Mouse (Mus musculus) stomach, embryonic 16.5 days (tissue): ENCODE measurements around the gene Bcap31. TPM values are rescaled to one million over a fixed set of nuclear protein-coding genes. Genes with fewer than 3 reads are reported as not detected.

ENCODE experiments used
- ATAC-seq: fragments of 200-750 bp; cut with Nextera tagmentation; 2 replicates; pipeline ENCODE4 v1.8.0; 2017; ENCODE audit warnings: moderate number of reproducible peaks, moderate TSS enrichment; ENCODE audit not compliant: insufficient read depth, low FRiP score
- H3K27ac ChIP-seq: fragments of 300-500 bp; sonication (generic); 2 replicates; pipeline ENCODE4 v1.5.1; 2014; ENCODE audit warnings: low read length
- H3K27me3 ChIP-seq: fragments of 300-500 bp; sonication (generic); 2 replicates; pipeline ENCODE4 v1.6.1; 2014; ENCODE audit warnings: low read length, control low read depth, mixed read lengths; ENCODE audit not compliant: control insufficient read depth, insufficient read depth
- H3K36me3 ChIP-seq: fragments of 300-500 bp; sonication (generic); 2 replicates; pipeline ENCODE4 v1.6.1; 2014; ENCODE audit warnings: low read length; ENCODE audit not compliant: control insufficient read depth, insufficient read depth
- H3K4me1 ChIP-seq: fragments of 300-500 bp; sonication (generic); 2 replicates; pipeline ENCODE4 v1.6.1; 2014; ENCODE audit warnings: low read length, control low read depth, mixed read lengths; ENCODE audit not compliant: control insufficient read depth, insufficient read depth
- H3K4me2 ChIP-seq: fragments of 300-500 bp; sonication (generic); 2 replicates; pipeline ENCODE4 v1.6.1; 2014; ENCODE audit warnings: low read depth, low read length, mixed read lengths
- H3K4me3 ChIP-seq: fragments of 300-500 bp; sonication (generic); replicated peaks from 2 replicates; pipeline ENCODE4 v1.5.1; 2014; ENCODE audit warnings: mild to moderate bottlenecking, low read length
- H3K9ac ChIP-seq: fragments of 300-500 bp; sonication (generic); 2 replicates; pipeline ENCODE4 v1.6.1; 2014; ENCODE audit warnings: low read length
- H3K9me3 ChIP-seq: fragments of 300-500 bp; sonication (generic); replicated peaks from 2 replicates; pipeline ENCODE4 v1.6.1; 2016; ENCODE audit warnings: low read length, control low read depth; ENCODE audit not compliant: control insufficient read depth
- WGBS: fragments of 180-500 bp; shearing (Covaris S2); extraction: QIAGEN DNeasy Blood & Tissue Kit; methylation state at CpG from one replicate; pipeline ENCODE4 v1.1.7; 2014; 5-methylcytosine and 5-hydroxymethylcytosine counted together
- polyA plus RNA-seq: library from polyadenylated mRNA; unstranded; fragments of >200 nt; fragmentation: Nextera tagmentation; extraction: Ambion mirVana; gene quantifications from 2 replicates; pipeline ENCODE4 v1.2.1, GENCODE M21; 2015

Bcap31 gene
- polyA plus RNA-seq, 1 experiment from 2014 or later: 290 TPM

DNA sequence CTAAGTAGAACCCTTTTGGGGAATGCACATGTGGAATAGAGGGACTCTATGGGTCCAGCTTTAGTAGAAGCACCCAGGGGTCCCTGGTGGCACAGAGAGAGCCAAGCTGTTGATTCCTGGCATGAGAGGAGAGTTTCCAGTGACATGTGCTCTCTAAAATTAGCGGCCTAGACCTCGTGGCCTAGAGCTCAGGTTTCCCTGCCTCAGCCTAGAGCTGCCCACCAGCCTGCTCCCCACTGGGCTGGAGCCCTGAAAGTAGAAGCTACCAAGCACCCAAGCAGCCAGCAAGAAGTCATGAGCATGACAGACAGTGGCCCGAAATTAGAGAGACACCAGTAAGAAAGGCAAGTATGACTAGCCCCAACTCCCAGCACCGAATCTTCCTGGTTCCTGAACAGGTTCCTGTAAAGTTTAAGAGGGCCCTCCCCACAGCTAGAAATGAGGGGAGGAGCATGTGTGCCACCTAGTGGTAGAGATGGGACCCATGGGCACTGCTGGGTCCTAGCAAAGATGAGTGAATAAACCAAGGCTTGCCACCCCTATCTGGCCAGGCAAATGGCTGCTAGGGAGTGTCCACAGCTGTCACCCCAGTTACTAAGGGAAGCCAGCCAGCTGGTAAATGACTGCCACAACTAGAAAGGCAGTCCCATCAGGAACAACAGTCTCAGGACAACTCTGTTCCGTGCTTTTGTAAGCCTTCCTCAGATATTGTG, 24.9 kb downstream of the Bcap31 start:
- H3K9ac ChIP-seq: no peak overlapping the region
- no peaks in the 10 kb centered on the region for H3K27me3 ChIP-seq
- WGBS: 64% methylated on average over 5 of the region's 5 CpGs
- no peak overlapping the region for H3K27ac ChIP-seq
- 0 out of 2 replicates have a peak, but pooled peaks cover 3% of the 10 kb centered on the region for H3K36me3 ChIP-seq
- H3K9me3 ChIP-seq: no peaks in the 10 kb centered on the region
- H3K4me2 ChIP-seq: no peak overlapping the region
- no peaks in the 10 kb centered on the region for H3K4me1 ChIP-seq
- H3K4me3 ChIP-seq: no peak overlapping the region
- peak; percentile 74; the same call in 1 of the 2 replicates for ATAC-seq

DNA sequence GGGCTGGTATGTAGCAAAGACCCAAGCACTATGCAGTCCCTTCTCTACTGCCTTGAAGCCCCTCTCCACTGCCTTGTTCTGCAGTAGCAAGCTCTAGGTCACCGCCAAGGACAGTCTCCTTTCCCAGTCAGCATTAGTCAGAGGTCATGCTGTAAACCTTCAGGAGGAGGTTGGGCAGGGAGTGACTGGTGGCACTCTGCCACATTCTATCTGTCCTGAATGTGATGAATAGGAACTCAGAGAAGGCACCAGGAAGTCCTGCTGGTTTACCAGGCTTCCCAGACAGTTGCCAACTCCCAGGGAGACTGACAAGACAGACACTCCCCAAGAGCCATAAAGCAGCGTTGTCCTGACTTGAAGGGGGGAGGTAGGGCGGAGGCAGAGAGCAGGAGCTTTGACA, 30.3 kb downstream of the Bcap31 start:
- WGBS: 60% methylated on average over 3 of the region's 3 CpGs
- Histone ChIP-seq H3K4me3 (no peak overlapping the region), H3K9ac (no peak overlapping the region), H3K4me2 (no peak overlapping the region), H3K4me1 (no peaks in the 10 kb centered on the region), H3K36me3 (0 out of 2 replicates have a peak, but pooled peaks cover 3% of the 10 kb centered on the region), H3K27me3 (no peaks in the 10 kb centered on the region), H3K9me3 (no peaks in the 10 kb centered on the region), H3K27ac (peak overlapping the region; percentile 66)
- peak; percentile 73; the same call in 1 of the 2 replicates for ATAC-seq

DNA sequence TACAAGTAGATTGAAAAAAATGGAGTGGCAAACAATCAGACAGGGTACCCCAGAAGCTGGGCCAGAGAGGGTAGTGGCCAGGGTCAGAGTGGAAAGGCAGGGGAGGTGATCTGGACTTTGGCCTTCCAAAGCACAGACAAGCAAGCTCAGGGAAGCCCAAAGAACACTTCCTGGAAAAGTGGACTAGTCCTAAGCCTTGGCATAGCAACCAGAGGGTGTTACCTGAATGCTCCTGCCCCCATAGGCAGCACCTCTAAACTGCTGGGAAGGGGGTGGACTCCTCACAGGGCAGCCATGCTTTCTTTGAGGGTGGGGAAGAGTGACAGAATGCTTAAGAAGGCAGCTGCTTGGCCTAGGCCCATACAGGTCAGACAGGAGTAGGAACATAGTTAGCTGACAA, 31.0 kb downstream of the Bcap31 start:
- ATAC-seq: no peak
- Histone ChIP-seq H3K4me3 (no peak overlapping the region), H3K36me3 (0 out of 2 replicates have a peak, but pooled peaks cover 3% of the 10 kb centered on the region), H3K4me1 (no peaks in the 10 kb centered on the region), H3K27ac (peak overlapping the region; percentile 66), H3K27me3 (no peaks in the 10 kb centered on the region), H3K9me3 (no peaks in the 10 kb centered on the region), H3K4me2 (no peak overlapping the region), H3K9ac (no peak overlapping the region)

DNA sequence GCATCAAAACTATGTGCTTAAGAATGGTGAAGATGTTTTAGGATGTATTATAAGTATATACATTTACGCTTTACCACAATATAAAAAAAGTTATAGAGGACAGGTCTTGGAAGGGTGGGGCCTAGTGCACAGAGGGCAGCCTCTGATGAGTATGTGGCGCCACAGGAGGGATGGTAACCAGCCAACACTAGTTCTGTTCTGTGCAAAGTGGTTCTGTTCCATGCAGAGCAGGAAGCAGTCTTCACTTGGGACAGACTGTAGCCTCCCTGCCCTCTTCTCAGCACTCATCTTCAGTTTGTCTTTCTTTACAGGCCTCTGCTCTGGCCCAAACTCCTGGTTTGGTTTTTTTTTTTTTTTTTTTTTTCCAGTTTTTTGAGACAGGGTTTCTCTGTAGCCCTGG, 31.8 kb downstream of the Bcap31 start:
- Histone ChIP-seq H3K27ac (no peak overlapping the region), H3K9ac (no peak overlapping the region), H3K4me2 (no peak overlapping the region), H3K9me3 (no peaks in the 10 kb centered on the region), H3K27me3 (no peaks in the 10 kb centered on the region), H3K4me3 (no peak overlapping the region), H3K36me3 (0 out of 2 replicates have a peak, but pooled peaks cover 3% of the 10 kb centered on the region), H3K4me1 (no peaks in the 10 kb centered on the region)
- ATAC-seq: no peak
- WGBS: 92% methylated on average over 2 of the region's 2 CpGs

DNA sequence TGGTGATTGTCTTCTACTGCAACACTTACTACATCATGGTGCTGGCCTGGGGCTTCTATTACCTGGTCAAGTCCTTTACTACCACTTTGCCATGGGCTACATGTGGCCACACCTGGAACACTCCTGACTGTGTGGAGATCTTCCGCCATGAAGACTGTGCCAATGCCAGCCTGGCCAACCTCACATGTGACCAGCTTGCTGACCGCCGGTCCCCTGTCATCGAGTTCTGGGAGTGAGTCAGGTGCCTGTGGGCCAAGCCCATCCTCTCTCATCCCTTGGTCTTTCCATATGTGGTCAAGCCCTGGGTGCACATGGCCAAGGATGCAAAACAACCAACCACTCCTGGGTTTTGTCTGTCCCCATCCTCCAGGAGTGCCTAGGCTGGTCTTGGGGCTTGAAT, 39.3 kb downstream of the Bcap31 start:
- no peaks in the 10 kb centered on the region for H3K36me3 ChIP-seq
- H3K4me1 ChIP-seq: peaks cover 9% of the 10 kb centered on the region
- H3K4me3 ChIP-seq: no peak overlapping the region
- H3K27me3 ChIP-seq: no peaks in the 10 kb centered on the region; the same call in 1 of the 2 replicates
- no peak overlapping the region for H3K9ac ChIP-seq
- no peak overlapping the region for H3K27ac ChIP-seq
- no peak for ATAC-seq
- 97% methylated on average over 4 of the region's 4 CpGs for WGBS
- no peak overlapping the region for H3K4me2 ChIP-seq
- no peaks in the 10 kb centered on the region for H3K9me3 ChIP-seq

DNA sequence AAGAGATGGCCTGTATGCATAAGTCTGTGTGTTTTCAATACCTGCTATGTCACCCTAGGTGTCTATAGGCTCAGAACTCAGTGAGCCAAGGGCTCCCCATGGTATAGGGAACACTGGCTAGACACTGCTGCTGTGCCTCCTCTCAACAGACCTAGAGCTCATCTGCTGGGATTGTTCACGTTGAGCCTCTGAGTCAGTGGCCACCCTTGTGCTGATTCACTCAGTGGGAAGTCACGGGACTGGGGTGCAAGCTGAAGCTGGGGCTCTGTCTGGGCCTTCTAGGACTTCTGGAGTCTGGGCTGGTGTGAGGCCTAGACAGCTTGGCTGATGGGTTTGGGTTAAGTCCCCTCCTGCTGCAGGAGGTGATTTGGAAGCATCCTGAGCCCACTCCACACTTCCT, 40.7 kb downstream of the Bcap31 start:
- no peak overlapping the region for H3K27ac ChIP-seq
- H3K4me3 ChIP-seq: peak overlapping the region; percentile 61
- WGBS: 67% methylated on average over 2 of the region's 2 CpGs
- H3K36me3 ChIP-seq: no peaks in the 10 kb centered on the region
- peak overlapping the region; percentile 62 for H3K4me2 ChIP-seq
- no peak for ATAC-seq
- H3K27me3 ChIP-seq: no peaks in the 10 kb centered on the region; the same call in 1 of the 2 replicates
- H3K4me1 ChIP-seq: peaks cover 9% of the 10 kb centered on the region
- no peaks in the 10 kb centered on the region for H3K9me3 ChIP-seq
- no peak overlapping the region; the same call in 1 of the 2 replicates for H3K9ac ChIP-seq

DNA sequence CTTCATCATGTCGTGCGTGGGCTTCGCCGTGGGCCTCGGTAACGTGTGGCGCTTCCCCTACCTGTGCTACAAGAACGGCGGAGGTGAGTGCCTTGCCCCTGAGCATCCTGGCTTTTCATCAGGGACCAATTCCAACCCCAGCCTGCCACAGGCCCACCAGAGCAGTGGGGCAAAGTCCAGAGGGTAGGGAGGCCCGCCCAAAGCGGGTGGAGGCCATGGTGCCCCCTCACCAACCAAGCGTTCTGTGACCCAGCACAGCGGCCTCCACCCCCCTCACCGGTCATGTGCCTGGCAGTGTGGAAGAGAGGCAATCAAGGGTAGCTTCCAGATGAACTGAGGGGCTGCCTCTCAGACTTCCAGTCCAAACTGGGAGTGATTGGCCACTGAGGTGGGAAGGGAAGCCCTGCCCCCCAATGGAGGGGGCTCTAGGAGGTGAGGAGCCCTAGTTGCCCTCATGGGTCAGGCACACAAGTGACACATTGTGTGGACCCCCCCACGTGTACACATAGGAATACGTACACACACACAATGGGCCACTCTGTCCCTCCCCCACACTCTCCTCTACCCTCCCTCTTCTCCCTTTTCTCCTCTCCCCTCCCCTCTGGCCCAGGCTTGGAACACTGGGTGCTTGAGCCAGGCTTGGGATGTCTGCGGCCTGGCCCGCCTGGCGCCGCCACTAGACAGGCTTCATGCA, 41.9 kb downstream of the Bcap31 start:
- peaks cover 9% of the 10 kb centered on the region for H3K4me1 ChIP-seq
- peak; percentile 16; the same call in 1 of the 2 replicates for ATAC-seq
- no peaks in the 10 kb centered on the region; the same call in 1 of the 2 replicates for H3K27me3 ChIP-seq
- 10% methylated on average over 20 of the region's 20 CpGs for WGBS
- peak overlapping the region; percentile 80 for H3K9ac ChIP-seq
- peak overlapping the region; percentile 62 for H3K4me2 ChIP-seq
- no peaks in the 10 kb centered on the region for H3K9me3 ChIP-seq
- H3K27ac ChIP-seq: no peak overlapping the region; the same call in 1 of the 2 replicates
- H3K36me3 ChIP-seq: no peaks in the 10 kb centered on the region
- peak overlapping the region; percentile 61 for H3K4me3 ChIP-seq

DNA sequence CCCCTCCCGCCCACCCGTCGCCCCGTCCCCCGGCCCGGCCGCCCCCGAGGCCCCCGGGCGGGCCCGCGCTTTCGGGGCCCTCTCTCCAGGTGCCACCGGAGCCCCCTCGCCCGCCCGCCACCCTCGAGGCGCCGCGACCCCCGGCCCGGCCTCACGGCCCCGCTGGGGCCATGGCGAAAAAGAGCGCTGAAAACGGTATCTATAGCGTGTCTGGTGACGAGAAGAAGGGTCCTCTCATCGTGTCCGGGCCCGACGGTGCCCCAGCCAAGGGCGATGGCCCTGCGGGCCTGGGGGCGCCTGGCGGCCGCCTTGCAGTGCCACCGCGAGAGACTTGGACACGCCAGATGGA, 42.4 kb downstream of the Bcap31 start:
- ATAC-seq: no peak
- peak overlapping the region; percentile 80 for H3K9ac ChIP-seq
- H3K4me2 ChIP-seq: peak overlapping the region; percentile 62
- H3K36me3 ChIP-seq: no peaks in the 10 kb centered on the region
- WGBS: 9% methylated on average over 22 of the region's 42 CpGs
- H3K4me3 ChIP-seq: peak overlapping the region; percentile 61
- peak overlapping the region; percentile 46; the same call in 1 of the 2 replicates for H3K27ac ChIP-seq
- H3K9me3 ChIP-seq: no peaks in the 10 kb centered on the region
- H3K27me3 ChIP-seq: no peaks in the 10 kb centered on the region; the same call in 1 of the 2 replicates
- H3K4me1 ChIP-seq: peaks cover 9% of the 10 kb centered on the region
